Mouse (Mus musculus) frontal cortex, adult 2 months (tissue): Measurements from ENCODE around the gene Dnal4. TPM values are rescaled to one million over a fixed set of nuclear protein-coding genes. Genes with fewer than 3 reads are reported as not detected.

ENCODE experiments used
- DNase-seq, 2 experiments: peaks; one replicate each; pipeline ENCODE4 v3.0.0; 2022; ENCODE audit warnings: low spot score in 1 of 2; ENCODE audit errors: extremely low spot score in 1 of 2
- polyA plus RNA-seq: library from polyadenylated mRNA; depleted of rRNA; stranded (reverse); fragments of >200 nt; gene quantifications from 2 replicates; pipeline ENCODE4 v1.2.3, GENCODE M21; 2012

Dnal4 gene
- polyA plus RNA-seq, 1 experiment, result 85.4 TPM

DNA sequence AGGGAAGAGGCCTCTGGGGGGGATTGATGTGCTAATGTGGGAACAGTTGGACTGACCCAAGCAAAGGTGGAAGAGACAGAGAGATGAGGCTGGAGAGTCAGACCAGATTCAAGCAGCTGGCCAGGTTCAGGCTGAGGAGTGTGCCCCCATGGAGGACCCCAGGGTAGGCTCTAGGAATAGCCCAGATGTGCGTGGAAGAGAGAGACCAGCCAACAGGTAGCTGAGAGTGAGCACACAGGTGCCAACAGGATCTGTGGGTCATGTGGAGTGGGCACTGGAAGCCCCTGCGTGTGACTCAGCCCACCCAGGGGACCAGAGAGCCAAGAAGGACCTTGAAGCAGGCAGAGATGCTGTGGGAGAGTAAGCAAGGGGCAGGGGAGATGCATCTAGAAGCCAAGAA is 24.0 kb upstream of the Dnal4 start:
- DNase-seq, result no peak

DNA sequence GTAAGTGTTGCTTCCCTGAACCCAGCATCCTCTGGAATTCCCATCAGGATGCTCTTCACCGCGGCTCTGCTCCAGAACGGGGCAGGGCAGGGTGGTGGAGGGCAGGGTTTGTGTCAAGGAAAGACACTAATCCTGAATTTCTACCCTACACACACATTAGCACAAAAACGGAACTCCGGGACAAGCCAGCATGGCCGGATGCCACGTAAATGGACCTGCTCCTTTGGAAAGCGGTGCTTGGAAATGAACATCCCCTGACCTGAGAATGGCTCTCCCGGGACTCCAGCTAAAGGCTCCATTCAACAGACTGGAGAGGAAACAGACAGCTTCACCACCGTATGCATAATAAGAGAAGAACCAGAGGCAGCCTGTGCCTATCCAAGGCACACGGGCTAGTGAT is 23.1 kb upstream of the Dnal4 start:
- DNase-seq, result no peak

DNA sequence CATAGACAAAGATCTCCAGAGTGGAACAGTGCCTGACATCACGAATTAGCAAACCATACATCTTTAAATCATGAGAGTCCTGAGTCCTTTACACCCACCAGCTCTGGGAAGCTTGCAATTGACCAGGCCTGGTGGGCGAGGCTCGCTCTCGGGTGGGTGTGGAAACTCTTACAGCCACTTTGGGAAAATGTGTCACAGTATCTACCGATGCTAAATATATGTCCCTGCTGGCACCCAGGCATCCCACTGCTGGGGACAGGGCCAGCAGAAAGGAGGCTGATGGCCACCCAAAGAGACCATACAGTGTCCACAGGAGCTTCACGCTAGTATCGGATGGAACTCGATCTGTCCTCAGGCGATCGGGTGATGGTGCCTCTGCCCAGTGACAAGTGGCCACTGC is 20.9 kb upstream of the Dnal4 start:
- DNase-seq, result peak in 1 of 2 experiments; percentile 76

DNA sequence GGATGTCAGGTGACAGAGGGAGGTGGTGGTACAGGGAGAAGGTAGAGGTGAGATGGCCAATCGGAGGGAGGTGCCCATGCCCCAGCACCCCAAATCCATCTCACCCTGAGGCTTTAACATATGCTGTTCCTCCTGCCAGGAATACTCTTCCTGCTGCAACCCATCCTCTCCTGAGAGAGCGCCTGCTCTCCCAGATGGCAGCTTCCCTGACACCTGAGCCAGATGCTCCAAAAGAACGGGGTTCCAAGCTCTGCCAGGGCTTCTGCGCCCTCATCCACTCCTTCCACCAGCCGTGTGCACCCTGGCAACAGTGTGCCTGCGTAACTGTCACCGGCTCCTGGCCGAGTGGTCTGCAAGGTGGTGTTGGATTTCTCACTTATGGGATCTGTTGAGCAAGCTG is 20.0 kb upstream of the Dnal4 start:
- DNase-seq, result no peak

DNA sequence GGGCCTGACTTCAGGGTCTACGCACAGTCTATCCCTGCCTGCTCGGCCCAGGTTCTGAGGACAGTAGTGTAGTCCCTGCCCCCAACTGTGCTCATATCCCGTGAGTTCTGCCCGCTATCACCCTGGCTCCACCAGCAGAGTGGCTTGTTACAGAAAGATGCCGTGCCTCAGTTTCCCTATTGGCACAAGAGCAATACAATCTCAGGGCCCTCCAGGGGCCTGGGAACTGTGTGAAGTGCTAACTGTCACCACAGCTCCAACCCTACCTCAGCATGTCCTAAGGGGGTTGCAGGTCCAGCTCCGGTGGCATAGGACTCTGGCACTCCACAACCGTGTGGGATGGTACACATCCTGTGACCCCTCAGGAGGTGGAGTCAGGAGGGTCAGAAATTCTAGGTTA is 19.4 kb upstream of the Dnal4 start:
- DNase-seq, result no peak

DNA sequence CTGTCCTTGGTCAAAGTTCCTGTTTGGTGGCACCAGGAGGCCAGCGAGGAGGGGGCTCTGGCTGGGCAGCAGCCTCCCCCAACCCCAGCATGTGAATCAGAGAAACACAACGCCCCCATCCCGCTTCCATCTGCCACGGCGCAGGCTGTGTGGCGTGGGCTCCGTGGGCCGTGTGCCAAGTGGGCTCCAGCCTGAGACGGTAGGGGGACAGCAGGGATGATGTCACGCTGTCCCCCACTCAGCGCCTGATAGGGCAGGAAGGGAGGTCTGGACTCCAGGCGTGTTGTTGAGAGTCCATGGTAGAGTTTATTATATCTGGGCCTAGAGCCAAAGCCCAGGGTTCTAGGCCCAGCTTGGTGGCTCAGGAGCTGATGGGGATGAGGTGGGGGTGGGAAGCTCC is 18.6 kb upstream of the Dnal4 start:
- DNase-seq, result peak in 1 of 2 experiments; percentile 74

DNA sequence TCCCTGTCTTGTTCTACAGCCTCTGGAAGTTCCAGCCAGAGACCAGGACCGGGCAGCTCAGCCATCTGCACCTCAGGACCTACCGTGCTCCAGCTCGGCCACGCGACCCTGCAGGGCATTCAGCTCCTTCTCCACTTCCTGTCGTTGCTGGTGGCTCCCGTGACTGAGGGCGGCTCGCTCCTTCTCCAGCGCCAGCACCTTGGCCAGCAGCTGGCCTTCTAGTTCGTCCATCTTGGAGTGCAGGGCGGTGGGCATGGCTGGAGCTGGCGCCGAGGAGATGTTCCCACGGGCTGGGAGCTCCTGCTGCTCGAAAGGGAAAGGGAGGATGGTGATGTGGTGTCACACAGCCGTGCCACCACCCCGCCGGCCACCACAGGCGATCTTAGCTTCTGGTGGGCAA is 16.5 kb upstream of the Dnal4 start:
- DNase-seq, result no peak

DNA sequence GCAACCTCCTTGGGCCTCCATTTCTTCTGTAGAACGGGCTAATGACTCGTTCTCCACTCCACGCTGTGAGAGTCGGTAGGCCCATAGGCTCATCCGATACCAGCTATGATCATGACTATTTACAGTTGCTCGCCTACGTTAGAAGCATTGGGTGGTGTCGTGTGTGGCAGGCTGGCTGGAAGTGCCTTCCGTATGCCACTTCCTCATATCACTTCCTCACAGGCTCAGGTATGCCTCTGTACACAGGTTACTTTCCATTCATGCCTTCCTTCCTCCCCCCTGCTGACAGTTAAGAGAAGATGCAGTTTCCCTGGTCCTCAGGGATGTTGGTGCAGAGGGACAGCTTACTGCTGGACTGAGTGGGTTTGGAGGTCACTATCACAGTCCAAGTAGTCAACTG is 15.4 kb upstream of the Dnal4 start:
- no peak for DNase-seq

DNA sequence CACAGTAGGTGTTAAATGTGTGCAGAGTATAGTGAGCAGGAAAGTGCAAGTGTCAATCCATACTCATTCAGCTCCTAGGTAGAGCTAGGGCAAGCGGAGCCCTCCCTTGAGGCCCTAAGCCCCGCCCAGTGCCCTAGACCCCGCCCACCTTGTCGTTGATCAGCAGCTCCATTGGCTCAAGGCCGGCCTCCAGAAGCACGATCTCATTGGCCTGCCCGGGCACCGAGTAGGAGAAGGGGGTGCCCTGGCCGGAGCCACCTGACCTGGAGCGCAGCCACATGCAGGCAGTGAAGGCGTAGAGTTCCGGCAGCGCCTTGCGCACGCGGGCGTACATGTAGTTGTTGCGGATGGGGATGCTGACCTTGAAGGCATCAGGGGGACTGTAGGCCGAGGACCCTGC is 14.8 kb upstream of the Dnal4 start:
- DNase-seq, result no peak

DNA sequence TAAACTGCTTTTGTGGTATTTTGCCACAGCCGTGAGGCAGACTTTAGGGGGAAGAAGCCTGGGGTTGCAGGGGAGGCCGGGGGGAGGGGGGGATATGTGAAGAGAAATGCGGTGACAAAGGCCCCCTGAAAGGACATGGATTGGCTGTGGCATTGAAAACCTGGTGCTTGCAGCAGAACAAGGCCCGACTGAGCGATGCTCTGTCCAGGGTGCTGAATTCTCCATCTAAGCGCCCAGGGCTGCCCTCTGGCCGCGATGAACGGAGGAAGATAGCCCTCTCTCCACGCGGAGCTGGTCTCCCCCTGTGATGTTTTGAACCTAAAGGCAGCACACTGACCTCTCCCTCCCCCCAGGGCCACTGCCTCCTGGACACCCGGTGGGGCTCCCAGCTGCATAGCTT is 13.9 kb upstream of the Dnal4 start:
- DNase-seq, result no peak

DNA sequence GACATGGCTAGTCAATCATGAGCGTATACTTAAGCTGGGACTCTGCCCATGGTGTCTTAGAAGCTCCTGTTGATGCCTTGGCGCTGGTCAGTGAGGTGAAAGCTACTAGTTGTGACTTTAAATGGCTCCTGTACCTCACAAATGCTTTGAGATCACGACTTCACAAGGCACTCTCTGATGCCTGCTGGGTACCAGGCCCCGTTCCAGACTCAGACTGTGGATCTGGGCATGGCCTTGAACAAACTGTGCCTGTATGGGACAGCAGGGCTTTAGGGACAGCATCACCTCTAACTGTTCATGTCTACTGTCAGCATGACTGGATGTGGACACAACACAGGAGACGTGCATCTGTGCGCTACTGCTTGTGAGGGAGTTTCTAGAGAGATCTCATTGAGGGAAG is 13.3 kb upstream of the Dnal4 start:
- DNase-seq, result no peak

DNA sequence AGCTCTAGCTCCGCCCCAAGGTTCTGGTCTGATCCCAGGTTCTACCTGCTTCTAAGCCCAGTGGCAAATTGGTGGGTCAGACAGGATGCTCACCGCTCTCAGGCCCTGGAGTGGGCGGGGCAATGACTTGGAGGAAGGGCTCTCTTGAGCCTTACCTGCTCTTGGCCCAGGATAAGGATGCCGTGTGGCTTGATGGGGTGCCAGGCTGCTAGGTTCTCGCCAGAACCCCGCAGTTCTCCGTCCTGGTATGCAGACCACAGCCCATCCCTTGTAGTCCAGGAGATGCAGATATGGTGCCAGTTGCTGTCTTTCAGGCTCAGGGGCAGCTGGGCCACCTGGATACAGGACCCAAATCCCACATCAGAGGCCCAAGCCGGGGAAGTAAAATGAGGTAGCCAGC is 12.5 kb upstream of the Dnal4 start:
- DNase-seq, result no peak

DNA sequence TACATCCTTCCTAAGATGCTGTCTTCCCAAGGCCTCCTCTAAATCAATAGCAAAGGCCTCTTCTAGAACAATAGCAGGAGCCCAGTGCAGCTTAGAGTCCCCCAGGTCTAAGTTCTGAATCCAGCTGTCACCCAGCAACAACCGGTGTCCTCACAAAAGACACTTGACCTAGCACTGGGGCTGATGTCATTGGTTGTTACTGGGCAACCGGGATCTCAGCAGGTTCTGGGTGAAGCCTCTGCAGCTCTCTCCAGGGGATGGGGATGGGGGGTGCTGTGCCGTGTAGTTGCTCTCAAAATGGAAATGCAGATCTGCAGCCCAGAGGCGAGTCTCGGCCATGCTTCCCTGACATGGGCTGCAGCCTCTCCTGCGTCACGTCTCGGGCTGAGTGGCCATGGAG is 10.2 kb upstream of the Dnal4 start:
- DNase-seq, result no peak

DNA sequence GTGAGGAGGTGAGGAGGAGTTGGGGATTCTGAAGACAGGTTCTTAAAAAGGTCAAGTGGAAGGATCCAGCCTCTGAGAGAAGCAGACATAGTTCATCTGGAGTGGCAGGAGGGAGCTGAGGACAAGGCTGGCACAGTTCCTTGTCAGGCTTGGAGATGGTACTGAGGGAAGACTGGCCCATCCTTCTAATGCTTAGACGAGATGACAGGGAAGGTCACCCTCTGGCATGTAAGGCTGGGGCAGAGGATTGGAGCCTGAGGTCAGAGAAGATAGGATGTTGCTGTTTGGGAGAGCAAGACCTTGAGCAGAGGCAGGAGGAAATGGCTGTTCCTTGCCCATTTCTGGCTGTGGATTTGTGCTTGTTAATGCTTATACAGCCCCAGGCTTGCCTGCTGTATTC is 7.4 kb upstream of the Dnal4 start:
- no peak for DNase-seq

DNA sequence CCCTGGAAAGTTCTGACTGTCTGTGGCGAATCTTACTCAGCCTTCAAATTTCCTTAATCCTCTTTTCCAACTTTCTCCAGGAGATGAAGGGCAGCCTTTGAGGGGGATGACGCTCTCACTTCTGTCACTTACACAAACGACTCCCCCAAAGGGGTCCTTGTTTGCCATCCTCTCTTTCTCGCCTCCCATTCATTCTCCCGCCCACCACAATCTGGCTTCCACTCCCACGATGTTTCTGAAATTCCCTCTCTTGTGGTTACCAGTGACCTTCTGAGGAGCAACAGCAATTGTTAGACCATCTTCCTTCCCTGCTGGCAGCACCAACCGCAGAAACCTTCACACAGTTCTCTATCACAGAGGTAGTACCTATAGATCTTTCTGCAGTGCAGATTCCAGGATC is 2.0 kb downstream of the Dnal4 start:
- peak in 1 of 2 experiments; percentile 73 for DNase-seq

DNA sequence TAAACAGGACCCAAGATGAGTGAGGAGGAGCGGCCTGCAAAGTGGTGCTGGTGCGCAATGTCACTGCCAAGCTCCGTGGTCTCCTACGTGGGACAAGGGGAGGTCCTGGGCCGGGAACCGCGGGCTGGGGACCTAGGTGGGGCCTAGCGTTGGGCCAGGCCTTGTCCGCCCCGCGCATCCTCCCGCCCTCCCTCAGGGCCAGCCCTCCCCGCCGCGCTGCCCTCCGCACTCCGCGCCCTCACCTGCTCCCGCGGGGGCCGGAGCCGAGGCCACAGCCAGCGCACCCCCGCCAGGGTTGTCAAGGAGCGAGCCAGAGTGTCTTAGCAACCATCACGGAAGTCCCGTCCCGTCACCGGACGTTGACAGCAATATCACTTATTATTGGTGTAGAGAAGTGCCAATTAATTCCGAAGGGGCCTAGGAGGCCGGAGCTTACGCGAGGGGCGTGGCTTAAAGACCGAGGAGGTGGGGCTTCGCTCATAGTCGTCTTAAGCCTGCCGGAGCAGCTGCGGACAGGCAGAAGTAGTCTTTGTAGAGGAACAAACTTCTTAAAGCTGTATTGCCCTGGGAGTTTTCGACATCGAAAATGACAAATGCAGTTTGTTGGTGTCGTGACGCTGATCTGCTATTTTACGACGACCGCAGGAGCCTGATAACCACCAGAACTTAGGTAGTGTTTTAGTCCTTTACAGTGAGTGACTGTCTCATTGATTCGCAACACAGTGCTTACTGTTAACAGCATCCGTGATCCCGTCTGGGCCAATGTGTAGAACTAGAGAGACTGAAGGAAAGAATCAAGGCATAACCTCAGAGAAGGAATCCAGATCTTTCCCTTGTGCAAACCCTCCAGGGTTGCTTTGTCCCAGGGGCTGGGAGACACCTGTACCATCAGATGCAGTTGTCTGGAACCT is 3.3 kb downstream of the Dnal4 start:
- peak; percentile 98 to 99 for DNase-seq

DNA sequence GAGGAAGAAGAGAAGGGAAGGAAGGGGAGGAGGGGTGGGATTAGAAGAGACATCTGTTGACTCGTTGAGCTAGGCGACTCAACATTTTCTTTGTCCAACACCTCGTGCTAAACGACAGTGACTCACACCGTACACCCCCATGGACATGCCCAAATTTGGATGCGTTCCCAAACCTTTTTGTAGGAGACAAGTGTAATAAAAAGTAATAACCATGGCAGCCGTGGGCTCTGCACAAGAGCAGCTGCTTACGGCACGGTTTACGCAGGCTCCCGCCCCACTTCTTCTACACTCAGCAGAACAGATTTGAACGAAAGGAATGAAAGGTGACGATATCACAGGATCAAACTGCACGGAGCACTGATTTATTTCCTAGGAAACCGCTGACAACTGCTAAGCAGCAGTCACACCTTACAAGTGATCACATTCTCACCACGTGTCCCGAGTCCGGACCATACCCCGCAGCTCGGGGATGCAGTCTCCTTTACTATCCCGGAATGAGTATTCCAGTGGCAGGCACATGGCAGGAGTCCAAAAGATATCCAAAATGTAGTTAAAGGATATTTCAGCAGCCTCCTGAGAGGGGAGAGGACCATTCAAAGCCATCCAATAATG is 6.9 kb downstream of the Dnal4 start:
- DNase-seq, result peak; percentile 71 to 83

DNA sequence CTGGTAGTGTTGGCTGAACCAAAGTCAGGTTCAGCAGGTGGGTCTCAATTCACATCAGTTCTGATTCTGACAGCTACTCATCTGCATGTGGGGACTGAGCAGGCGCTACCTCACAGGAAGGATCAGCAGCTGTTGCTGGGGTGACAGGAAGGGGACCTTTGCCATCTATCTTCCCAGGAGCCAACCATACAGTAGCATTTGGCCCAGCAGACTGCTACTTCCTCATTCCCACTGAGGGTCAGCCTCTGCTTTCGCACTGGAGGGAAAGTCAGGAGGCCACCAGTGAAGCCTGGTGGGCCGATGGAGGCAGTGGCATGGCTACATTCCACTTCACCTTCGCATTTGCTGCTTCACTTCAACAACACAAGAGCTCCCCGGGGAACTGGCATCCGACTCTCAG is 9.3 kb downstream of the Dnal4 start:
- DNase-seq, result no peak

DNA sequence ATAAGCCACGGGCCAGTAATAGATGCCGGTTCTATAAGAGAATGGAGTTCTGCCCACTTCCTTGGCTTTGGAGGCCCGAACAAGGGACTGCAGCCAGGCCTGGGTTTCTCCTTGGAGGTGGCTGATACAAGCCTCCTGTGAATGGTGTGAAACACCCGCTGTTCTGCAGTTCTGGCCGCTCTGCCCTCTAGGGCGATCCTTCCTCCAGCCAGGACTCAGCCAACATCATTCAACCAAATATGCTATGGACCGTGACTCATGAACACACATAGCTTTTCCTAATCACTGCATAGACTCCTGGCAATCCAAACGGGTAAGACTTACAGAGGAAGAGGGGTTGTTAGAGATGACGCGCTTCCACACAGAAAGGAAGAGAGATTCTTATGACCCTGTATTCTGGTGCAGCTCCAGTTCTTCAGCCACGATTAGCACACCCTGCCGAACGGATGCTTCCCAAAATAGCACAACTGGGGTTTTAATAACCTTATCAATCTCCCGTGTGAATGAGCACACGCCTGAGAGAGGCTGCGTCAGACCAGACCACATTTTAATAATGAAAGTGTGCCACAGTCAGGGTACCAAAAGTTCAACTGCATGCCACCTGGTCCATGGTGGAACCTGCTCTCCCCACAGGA is 10.2 kb downstream of the Dnal4 start:
- DNase-seq, result no peak

DNA sequence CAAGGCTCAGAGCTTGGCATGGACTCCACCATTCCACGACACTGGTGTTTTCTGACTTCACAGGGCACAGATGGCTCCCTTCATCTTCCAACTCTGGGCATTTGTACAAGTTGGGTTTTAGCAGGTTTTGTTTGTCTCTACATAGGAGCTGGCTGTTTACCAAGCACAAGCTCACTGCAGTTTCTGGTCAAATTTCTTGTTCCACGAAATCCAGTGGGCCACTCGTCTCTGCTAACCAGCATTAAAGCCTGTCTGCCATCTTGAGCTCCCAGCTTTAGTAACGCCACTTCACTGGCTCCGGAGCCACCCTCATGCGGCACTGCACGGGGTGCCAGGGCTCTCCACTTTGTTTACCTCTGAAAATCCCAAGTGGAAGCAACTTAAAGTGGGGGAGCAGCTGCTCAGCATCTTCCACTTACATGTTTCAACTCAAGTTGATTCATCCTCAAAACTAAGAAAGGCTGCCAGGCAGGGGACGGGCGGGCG is 11.0 kb downstream of the Dnal4 start:
- peak in 1 of 2 experiments; percentile 71 for DNase-seq

DNA sequence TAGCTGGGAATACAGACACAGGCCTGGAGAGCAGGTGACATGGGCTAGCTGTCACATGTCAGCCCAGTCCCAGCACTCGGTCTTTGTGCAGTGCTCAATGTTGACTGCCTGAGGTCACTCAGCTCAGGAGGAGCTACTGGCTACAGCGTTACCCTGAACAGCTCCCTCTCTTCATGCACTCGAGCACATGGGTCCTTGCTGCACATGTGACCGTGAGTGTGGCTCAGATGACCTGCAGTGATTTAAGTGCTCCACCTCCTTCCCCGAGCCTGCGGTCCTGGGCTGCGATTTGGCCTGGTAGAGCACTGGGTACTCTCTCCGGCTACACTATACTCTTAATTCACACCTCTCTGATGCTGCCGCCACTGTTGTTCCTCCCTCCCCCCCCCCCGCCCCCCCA is 11.5 kb downstream of the Dnal4 start:
- DNase-seq, result no peak

DNA sequence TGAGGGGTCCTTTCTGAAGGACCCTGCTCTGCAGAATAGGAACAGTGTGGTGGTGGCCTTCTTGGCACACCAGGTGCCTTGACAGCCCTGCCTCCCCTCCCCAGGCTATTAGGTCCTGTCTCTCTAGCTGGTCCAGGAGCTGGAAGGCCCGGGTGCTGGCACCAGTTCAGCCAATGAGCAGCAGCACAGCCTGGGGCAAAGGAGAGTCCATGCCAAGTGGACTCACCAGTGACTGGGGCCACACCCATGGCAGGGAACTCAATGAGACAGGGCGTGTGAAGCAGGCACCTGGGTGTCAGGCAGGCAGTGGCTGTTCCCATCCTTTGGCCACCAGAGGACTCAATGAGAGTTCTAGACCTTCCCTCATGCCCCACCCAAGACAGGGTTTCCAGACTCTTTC is 12.3 kb downstream of the Dnal4 start:
- no peak for DNase-seq
